Mouse (Mus musculus): Measurements from ENCODE around the gene Slco2a1. TPM values are rescaled to one million over a fixed set of nuclear protein-coding genes. Genes with fewer than 3 reads are reported as not detected.

Slco2a1 gene
- polyA plus RNA-seq, 1 experiment = 1.9 TPM

GRCm38 (mm10) chr9:103088661-103089060, 100.1 kb downstream of the Slco2a1 start:
- TF ChIP-seq POLR2A (IDR thresholded peaks at IDR 0.05; ENCODE audit: borderline replicate concordance, extremely low read depth, insufficient read depth, insufficient read length, poor library complexity, severe bottlenecking) (no peak), CTCF (IDR thresholded peaks at IDR 0.05; ENCODE audit: borderline replicate concordance, extremely low read depth, insufficient read depth, insufficient read length) (no peak)
- DNase-seq (ENCODE audit: low read depth) = no peak

DNA sequence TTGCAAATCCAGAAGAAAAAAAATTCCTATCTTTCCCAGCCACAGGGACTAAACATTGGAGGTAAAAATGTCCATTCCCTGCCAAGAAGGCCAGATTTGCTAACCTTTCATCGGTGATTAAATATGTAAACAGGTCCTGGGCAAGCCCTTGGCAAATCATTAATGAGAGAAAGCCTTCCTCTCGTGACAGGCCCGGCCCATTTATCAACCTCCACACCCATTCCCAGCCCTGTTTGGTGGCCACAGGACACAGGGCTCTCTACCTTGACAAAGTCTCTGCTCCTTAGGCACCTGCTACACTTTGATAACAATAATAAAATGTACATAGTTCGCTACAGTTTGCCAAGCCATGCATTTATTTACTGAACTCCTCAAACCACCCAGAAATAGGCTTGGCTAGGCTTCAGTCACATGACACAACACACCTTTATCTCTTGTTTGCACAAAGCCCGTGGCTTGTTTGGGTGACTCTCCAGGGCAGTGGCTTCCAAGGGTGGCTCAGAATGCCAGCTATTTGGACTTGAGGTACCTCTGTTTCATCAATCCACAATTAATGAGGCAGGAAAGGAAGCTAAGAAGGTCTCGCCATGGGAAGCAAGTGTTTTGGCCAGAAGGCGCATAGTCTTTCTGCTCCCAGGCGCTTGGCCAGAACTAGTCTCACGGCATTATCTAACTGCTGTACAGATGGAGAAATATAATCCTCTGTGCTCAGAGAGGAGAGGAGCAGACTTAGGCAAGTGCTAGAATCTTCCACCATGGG, 101.8 kb downstream of the Slco2a1 start:
- no peak for TF ChIP-seq CTCF (IDR thresholded peaks at IDR 0.05; ENCODE audit: borderline replicate concordance, extremely low read depth, insufficient read depth, insufficient read length)
- no peak for TF ChIP-seq POLR2A (IDR thresholded peaks at IDR 0.05; ENCODE audit: borderline replicate concordance, extremely low read depth, insufficient read depth, insufficient read length, poor library complexity, severe bottlenecking)
- no peak for DNase-seq (ENCODE audit: low read depth)

- TF ChIP-seq CTCF (IDR thresholded peaks at IDR 0.05; ENCODE audit: borderline replicate concordance, extremely low read depth, insufficient read depth, insufficient read length) (no peak), POLR2A (IDR thresholded peaks at IDR 0.05; ENCODE audit: borderline replicate concordance, extremely low read depth, insufficient read depth, insufficient read length, poor library complexity, severe bottlenecking) (no peak)
- DNase-seq (ENCODE audit: low read depth) = no peak
Observed at GRCm38 (mm10) chr9:103091039-103091883, 102.7 kb downstream of the Slco2a1 start.

GRCm38 (mm10) chr9:103092248-103092647, 103.7 kb downstream of the Slco2a1 start:
- peak; percentile 89 for DNase-seq (ENCODE audit: low read depth)
- TF ChIP-seq CTCF (IDR thresholded peaks at IDR 0.05; ENCODE audit: borderline replicate concordance, extremely low read depth, insufficient read depth, insufficient read length) (peak; percentile 98), POLR2A (IDR thresholded peaks at IDR 0.05; ENCODE audit: borderline replicate concordance, extremely low read depth, insufficient read depth, insufficient read length, poor library complexity, severe bottlenecking) (no peak)

- no peak for TF ChIP-seq POLR2A (IDR thresholded peaks at IDR 0.05; ENCODE audit: borderline replicate concordance, extremely low read depth, insufficient read depth, insufficient read length, poor library complexity, severe bottlenecking)
- no peak for TF ChIP-seq CTCF (IDR thresholded peaks at IDR 0.05; ENCODE audit: borderline replicate concordance, extremely low read depth, insufficient read depth, insufficient read length)
- no peak for DNase-seq (ENCODE audit: low read depth)
Observed at GRCm38 (mm10) chr9:103093681-103094080, 105.2 kb downstream of the Slco2a1 start.

GRCm38 (mm10) chr9:103108341-103108798, 119.9 kb downstream of the Slco2a1 start:
- peak; percentile 87 for DNase-seq (ENCODE audit: low read depth)

DNA sequence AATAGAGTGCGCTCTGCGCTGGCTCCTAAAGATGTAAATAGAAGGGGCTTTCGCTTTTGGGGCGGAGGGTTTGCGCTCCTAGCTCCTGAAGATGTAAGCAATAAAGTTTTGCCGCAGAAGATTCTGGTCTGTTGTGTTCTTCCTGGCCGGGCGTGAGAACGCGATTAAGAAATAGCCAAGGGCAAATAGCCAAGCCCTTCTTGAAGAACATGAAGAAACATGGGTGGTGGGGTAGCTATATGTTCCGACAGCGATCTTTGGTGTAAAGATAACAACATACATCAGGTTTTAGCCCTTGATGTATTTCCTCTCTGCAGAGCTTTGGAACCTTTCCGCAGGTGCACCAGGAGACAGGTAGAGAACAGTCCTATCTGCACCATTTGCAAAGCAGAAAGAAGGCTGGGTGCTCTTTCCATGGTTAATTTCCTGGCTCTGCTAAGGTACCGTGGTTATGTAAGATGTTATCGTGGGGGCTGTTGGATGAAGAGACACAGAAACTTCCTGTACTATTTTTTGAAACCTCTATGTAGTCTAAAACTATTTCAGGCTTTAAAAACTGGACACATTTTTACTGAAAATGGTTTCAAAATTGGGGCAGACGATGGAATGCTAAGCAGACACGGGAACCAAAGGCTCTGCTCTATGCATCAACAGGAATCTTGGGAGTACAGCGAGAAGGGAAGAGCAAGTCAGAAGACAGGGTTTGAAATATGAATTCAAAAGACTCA, 120.6 kb downstream of the Slco2a1 start:
- TF ChIP-seq POLR2A (IDR thresholded peaks at IDR 0.05; ENCODE audit: borderline replicate concordance, extremely low read depth, insufficient read depth, insufficient read length, poor library complexity, severe bottlenecking) (no peak), CTCF (IDR thresholded peaks at IDR 0.05; ENCODE audit: borderline replicate concordance, extremely low read depth, insufficient read depth, insufficient read length) (no peak)
- DNase-seq (ENCODE audit: low read depth) = peak; percentile 61

DNA sequence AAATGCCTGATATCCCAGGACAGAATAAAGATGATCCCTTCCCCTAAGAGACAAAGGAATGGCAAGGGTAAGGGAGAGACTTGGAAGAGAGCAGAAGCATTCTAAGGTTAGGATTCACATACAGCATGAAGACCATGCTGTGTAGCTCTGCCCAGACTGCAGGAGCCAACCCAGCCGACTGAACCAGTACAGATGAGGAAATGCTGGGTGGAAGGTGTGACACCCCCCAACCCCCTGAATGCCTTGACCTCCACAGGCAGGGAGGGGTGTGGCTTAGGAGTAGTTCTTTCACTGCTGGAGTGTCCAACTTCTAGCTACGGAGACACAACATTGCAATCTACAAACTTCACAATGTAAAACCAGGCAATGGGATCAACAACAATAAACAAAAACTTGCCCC, 121.4 kb downstream of the Slco2a1 start:
- TF ChIP-seq POLR2A (IDR thresholded peaks at IDR 0.05; ENCODE audit: borderline replicate concordance, extremely low read depth, insufficient read depth, insufficient read length, poor library complexity, severe bottlenecking) (no peak), CTCF (IDR thresholded peaks at IDR 0.05; ENCODE audit: borderline replicate concordance, extremely low read depth, insufficient read depth, insufficient read length) (no peak)
- DNase-seq (ENCODE audit: low read depth) = no peak

DNA sequence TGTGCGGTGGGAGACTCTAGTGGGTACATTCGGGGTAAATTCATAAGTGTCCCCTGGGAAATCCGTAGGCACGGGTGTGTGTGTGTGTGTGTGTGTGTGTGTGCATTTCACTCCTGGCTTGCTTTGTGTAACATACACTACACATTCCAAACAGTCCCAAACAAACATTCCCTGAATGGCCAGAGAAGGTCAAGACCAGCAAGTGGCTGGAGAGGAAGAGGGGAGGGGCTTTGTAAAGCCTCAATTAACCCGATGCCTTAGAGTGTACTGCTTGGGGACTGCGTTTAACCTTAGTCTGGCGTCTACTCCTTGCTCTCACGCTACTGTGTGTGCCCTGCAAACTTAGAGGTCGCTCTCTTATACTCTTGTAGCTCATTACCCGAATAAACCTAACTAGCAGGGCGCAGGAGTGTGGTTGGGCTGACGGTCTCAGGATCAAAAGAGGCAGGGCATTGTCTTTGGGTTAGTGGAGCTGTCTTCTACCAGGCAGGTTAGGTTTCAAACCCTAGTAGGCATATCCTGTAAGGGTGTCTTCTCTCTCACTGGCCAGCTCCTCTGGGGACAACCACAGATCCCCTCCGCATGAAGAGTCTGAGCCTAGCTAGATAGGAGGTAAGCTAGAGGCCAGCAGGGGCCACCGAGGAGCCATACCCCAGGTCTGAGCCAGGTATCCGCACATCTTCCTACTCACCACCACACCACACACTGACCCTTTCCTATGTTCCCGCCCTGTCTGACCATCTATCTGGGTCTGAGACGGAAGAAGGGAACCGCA, 122.4 kb downstream of the Slco2a1 start:
- TF ChIP-seq CTCF (IDR thresholded peaks at IDR 0.05; ENCODE audit: borderline replicate concordance, extremely low read depth, insufficient read depth, insufficient read length) = no peak
- TF ChIP-seq POLR2A (IDR thresholded peaks at IDR 0.05; ENCODE audit: borderline replicate concordance, extremely low read depth, insufficient read depth, insufficient read length, poor library complexity, severe bottlenecking) = no peak
- DNase-seq (ENCODE audit: low read depth) = no peak

DNA sequence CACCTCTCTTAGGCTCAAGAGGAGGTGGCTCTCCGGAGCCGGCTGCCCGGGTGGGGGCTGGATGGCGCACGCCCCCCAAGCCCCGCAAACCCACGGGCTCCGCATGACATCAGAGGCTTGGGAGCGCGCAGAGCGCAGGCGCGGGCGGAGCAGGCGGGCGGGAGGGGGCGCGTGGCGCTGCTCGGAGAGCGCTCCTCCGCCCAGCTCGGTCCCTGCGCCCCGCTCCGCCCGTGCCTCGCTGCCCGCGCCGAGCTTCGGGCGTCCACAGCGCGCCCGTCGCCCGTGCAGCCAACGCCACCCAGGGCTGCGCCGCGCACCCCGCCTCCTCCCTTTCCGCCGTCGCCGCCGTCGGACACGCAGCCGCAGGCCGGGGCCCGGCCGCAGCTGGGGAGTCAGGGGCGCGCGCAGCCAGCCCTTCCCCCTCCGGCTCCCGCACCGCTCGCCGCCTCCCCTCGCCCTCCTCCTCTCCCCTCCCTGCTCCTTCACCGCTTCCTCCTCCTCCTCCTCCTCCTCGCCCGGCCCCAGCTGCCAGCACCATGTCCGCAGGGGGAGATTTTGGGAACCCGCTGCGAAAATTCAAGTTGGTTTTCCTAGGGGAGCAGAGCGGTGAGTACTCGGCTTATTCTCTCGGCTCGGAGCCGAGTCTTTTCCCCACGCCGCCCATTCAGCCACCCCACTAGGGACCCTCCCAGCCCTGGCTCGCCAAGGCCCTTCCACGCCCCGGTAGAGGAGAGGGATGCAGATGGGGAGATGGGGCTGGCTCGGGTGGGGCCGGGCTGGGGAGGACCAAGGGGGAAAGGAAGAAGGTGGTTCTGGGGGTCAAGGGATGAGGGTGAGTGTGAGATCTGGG, 123.3 kb downstream of the Slco2a1 start, which contains the start of gene Rab6b:
TSS of gene Rab6b (plus strand) at position 167 of the 850 bp plus-strand sequence.
- peak; percentile 90 for DNase-seq (ENCODE audit: low read depth)
- TF ChIP-seq POLR2A (IDR thresholded peaks at IDR 0.05; ENCODE audit: borderline replicate concordance, extremely low read depth, insufficient read depth, insufficient read length, poor library complexity, severe bottlenecking) (peak; percentile 95), CTCF (IDR thresholded peaks at IDR 0.05; ENCODE audit: borderline replicate concordance, extremely low read depth, insufficient read depth, insufficient read length) (no peak)

Data from brain, embryonic 14.5 days (tissue).